Mouse (Mus musculus) intestine, postnatal 0 days (tissue): Measurements from ENCODE around the gene Kcnb1. TPM values are rescaled to one million over a fixed set of nuclear protein-coding genes. Genes with fewer than 3 reads are reported as not detected.

ENCODE experiments used
- ATAC-seq: fragments of 200-750 bp; cut with Nextera tagmentation; 2 replicates; pipeline ENCODE4 v1.8.0; 2017; ENCODE audit warnings: mild to moderate bottlenecking, moderate TSS enrichment, moderate library complexity
- H3K27ac ChIP-seq: fragments of 300-500 bp; sonication (generic); 2 replicates; pipeline ENCODE4 v1.5.1; 2014; ENCODE audit warnings: mild to moderate bottlenecking, low read depth, low read length, moderate library complexity
- H3K27me3 ChIP-seq: fragments of 300-500 bp; sonication (generic); replicated peaks from 2 replicates; pipeline ENCODE4 v1.6.1; 2014; ENCODE audit warnings: low read length, mixed read lengths; ENCODE audit not compliant: control insufficient read depth, insufficient read depth
- H3K36me3 ChIP-seq: fragments of 300-500 bp; sonication (generic); 2 replicates; pipeline ENCODE4 v1.6.1; 2014; ENCODE audit warnings: mild to moderate bottlenecking, moderate library complexity; ENCODE audit not compliant: control insufficient read depth, insufficient read depth
- H3K4me1 ChIP-seq: fragments of 300-500 bp; sonication (generic); replicated peaks from 2 replicates; pipeline ENCODE4 v1.6.1; 2014; ENCODE audit warnings: antibody characterized with exemption, low read length, mixed read lengths; ENCODE audit not compliant: control insufficient read depth, insufficient read depth
- H3K4me2 ChIP-seq: fragments of 300-500 bp; sonication (generic); replicated peaks from 2 replicates; pipeline ENCODE4 v1.6.1; 2014; ENCODE audit warnings: low read depth, mild to moderate bottlenecking, moderate library complexity
- H3K4me3 ChIP-seq: fragments of 300-500 bp; sonication (generic); 2 replicates; pipeline ENCODE4 v1.5.1; 2014; ENCODE audit warnings: low read depth, low read length
- H3K9ac ChIP-seq: fragments of 300-500 bp; sonication (generic); 2 replicates; pipeline ENCODE4 v1.6.1; 2014; ENCODE audit warnings: mild to moderate bottlenecking, low read depth, low read length
- H3K9me3 ChIP-seq: fragments of 300-500 bp; sonication (generic); 2 replicates; pipeline ENCODE4 v1.6.1; 2016; ENCODE audit warnings: mixed run types; ENCODE audit not compliant: control insufficient read depth
- CTCF ChIP-seq: sonication (generic); IDR thresholded peaks from 2 replicates; pipeline ENCODE4 v1.5.1; 2016; ENCODE audit warnings: low read depth, mild to moderate bottlenecking, control low read depth, antibody characterized with exemption, moderate library complexity
- WGBS: fragments of 180-500 bp; shearing (Covaris S2); extraction: QIAGEN DNeasy Blood & Tissue Kit; methylation state at CpG from one replicate; pipeline ENCODE4 v1.1.7; 2014; 5-methylcytosine and 5-hydroxymethylcytosine counted together
- polyA plus RNA-seq: library from polyadenylated mRNA; unstranded; fragments of >200 nt; fragmentation: Nextera tagmentation; extraction: Ambion mirVana; gene quantifications from 2 replicates; pipeline ENCODE4 v1.2.1, GENCODE M21; 2015

Kcnb1 gene
- polyA plus RNA-seq, 1 experiment from 2014 or later = 1.1 TPM

- H3K27me3 ChIP-seq = no peaks in the 10 kb centered on the region
- H3K9ac ChIP-seq = no peak overlapping the region; the same call in 1 of the 2 replicates
- 70% methylated on average over 10 of the region's 10 CpGs for WGBS
- peaks cover 86% of the 10 kb centered on the region for H3K36me3 ChIP-seq
- H3K4me2 ChIP-seq = no peak overlapping the region
- no peak overlapping the region for H3K4me3 ChIP-seq
- ATAC-seq = no peak
- TF ChIP-seq CTCF = no peak
- H3K9me3 ChIP-seq = no peaks in the 10 kb centered on the region
- no peaks in the 10 kb centered on the region for H3K4me1 ChIP-seq
- no peak overlapping the region for H3K27ac ChIP-seq
Measured at GRCm38 (mm10) chr2:167048223-167048622, 141.7 kb downstream of the Kcnb1 start.

Other genes with a start within 250 kb of the Kcnb1 start
- 30.0 and 31.0 TPM in 2 replicates for gene Stau1, start 193.9 kb downstream of the Kcnb1 start, polyA plus RNA-seq
- 15.8 and 16.3 TPM in 2 replicates for gene Ddx27, start 175.0 kb downstream of the Kcnb1 start, polyA plus RNA-seq
- gene Znfx1, start 127.1 kb downstream of the Kcnb1 start, polyA plus RNA-seq = 13.1 and 15.2 TPM in 2 replicates
- 8.9 and 9.5 TPM in 2 replicates for gene Ptgis, start 50.4 kb upstream of the Kcnb1 start, polyA plus RNA-seq
- gene B4galt5, start 159.0 kb upstream of the Kcnb1 start, polyA plus RNA-seq = 22.4 and 26.6 TPM in 2 replicates
- gene Slc9a8, start 231.6 kb upstream of the Kcnb1 start, polyA plus RNA-seq = 14.9 and 15.7 TPM in 2 replicates